Mouse (Mus musculus) cerebellum, postnatal 4 days (tissue): ENCODE results near the gene Zbtb8os.

Experiments
- DNase-seq, 2 experiments: peaks; one replicate each; pipeline ENCODE4 v3.0.0; 2022; ENCODE audit warnings: low spot score in 2 of 2, mixed read lengths in 1 of 2

Zbtb8os gene

DNA sequence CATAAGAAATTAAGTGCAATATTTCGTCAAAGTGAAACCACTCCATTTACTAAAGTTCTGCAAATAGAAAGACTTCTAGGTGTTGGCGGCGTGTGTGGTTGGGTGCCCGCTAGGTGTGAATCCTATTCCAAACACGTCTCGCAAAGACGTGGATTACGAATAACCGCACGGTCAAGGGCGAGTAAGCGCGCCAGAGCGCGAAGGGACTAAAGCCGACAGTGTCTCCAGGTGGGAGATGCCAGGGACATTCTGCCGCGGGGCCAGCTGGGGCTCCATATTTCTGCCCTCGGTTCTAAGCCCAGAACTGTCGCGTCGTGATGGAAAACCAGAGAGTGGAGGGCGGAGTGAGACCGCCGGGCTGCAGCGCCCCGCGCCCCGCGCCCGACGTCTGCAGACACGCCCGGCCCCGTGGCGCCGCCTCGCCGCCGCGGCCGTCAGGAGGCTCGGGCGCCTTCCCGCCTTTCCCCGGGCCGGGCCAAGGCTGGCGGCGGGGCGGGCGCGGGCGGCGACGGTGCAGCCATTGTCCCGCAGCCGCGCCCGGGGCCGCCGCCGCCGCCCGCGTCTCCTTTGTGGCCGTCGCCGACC, 41.6 kb downstream of the Zbtb8os start:
- DNase-seq, result peak in 1 of 2 experiments; percentile 53

DNA sequence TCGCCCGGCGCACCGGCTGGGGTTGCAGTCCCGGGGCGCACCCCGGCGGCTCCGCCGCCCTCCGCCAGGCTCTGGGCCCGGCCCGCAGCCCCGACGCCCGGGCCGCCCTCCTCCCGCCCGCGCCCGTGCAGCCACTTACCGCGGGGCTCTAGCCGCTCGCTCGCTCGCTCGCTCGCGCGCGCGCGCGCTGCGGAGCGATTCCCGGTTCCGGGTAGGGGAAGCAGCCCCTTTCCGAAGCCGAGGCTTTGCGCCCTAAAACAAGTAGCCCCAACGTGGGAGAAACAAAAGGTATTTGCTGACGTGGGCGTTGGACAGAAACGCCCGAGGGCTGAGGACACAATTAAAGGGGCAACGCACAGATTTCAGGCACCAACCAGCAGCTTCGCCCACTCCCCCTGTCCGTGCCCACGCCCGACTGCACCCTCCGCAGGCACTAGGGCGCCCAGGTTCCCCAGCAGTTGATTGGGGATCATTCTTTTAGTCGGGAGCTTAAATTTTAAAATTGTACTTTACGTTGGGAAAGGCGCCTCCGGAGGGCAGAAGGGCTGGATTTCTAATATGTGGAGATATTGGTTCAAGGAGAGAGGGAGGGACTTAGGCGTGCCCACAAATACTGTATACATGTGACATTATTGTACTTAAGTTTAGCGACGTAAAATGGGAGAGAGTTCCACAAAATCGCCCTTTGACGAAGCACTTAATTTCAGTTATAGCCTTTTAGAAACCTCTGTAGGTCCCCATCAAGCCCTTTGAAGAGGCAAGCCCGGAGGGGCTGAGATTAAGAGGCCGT, 42.3 kb downstream of the Zbtb8os start, which contains the start of gene Zbtb8a:
Zbtb8a (minus strand) TSS at position 516 of the 790 bp plus-strand sequence.
- DNase-seq, result peak in 1 of 2 experiments; percentile 50

DNA sequence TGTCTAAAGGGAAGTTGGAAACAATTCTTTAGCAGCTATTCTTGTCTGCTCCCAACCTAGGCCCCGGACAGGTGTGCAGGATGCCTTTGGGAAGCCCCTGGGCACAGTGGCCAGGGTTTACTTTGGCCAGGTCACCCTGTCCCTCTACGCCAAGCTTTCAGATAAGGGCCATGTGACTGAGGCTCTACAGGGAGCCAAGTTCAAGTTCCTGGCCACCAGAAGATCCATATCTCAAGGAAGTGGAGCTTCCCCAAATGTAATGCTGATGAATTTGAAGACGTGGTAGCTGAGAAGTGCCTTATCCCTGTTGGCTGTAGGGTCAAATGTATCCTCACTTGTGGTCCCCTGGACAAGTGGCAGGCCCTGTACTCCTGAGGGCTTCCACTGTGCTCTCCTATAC, 44.3 kb downstream of the Zbtb8os start:
- no peak for DNase-seq

DNA sequence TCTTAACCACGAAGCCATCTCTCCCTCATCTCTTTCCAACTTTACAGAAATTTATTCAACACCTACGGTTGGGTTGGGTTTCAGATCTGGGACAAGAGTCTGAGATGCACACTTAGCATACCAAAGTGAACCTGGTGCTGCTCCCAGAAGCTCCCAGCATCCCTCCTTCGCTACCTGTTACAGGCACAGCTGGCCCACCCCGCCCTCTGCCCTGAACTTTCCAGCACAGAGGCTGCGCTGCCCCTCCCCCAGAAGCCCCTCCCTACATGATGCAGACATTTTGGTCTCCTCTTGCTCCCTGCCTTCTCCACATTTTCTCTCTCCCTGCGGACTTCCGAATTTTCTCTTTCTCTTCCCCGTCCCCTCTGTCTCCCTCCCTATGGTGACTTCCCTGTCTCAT, 45.7 kb downstream of the Zbtb8os start:
- no peak for DNase-seq

GRCm38 (mm10) chr4:129382029-129382428, 46.5 kb downstream of the Zbtb8os start:
- DNase-seq, result no peak

- DNase-seq, result no peak
Measured at GRCm38 (mm10) chr4:129382488-129382887, 47.0 kb downstream of the Zbtb8os start.

DNA sequence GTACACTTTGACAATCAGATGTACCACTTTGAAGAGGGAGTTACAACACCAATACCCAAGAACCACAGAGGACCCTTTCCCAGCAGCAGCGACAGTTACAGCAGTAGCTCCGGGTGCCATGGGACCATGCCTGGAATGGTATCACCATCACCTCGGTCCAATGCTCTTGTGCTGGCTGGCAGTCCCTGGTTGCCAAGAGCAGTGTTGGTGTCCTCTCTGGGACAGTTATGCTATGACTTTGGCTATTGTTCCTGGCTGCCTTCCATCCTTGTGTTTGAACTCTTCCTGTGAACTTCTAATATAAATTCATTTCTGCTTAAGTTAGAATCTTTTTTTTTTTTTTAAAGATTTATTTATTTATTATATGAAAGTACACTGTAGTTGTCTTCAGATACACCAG, 48.1 kb downstream of the Zbtb8os start:
- DNase-seq, result no peak

- no peak for DNase-seq
Measured at GRCm38 (mm10) chr4:129384440-129384839, 48.9 kb downstream of the Zbtb8os start.

DNA sequence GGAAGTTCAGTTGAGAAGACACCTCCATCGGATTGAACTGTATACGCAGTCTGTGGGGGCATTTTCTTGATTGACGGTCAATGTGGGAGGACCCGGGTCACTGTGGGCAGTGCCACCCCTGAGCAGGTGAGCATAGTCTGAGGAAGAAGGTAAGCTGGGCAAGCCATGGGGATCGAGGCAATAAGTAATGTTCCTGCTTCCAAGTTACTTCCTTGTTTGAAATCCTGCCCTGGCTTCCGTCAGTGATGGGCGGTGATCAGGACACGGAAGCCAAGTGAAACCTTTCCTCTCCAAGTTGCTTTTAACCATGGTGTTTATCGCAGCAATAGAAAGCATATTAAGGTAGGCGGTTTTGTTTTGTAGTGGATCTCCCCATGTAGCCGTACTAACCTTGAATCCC, 50.2 kb downstream of the Zbtb8os start:
- DNase-seq, result no peak

- no peak for DNase-seq
Measured at GRCm38 (mm10) chr4:129386269-129386946, 50.9 kb downstream of the Zbtb8os start.

DNA sequence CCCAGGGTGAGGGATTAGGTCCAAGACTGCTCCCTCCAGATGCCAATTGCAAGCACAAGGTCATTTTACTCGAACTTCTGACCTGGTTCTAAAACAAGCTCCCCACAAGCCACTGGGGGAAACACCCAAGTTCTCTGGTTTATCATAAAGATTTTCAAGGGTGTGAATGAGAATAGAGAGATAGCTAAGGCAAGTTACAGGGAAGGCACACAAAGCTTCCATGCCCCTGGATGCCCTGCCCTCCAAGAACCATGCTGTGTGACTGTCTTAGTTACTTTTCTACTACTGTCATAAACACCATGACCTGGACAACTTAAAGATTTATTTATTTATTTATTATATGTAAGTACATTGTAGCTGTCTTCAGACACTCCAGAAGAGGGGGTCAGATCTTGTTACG, 51.5 kb downstream of the Zbtb8os start:
- no peak for DNase-seq

DNA sequence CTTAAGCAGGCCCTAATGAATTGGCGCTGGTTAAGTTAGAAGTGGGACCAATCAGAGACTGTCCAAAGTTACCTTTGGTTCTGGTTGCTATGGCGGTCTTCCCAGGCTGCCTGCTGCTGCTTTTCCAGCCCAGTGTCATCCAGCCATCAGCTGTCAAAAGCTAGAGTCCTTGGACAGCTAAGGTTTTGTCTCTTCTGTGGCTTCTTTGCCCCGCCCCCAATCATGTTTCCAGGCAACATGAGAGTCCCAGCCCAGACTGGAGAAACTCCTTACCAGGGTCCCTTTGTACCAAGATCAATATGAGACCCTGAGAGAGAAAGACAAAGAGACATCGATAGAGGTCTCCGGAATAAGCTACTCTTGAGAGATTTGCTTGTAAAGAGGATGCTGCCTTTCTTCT, 52.9 kb downstream of the Zbtb8os start:
- DNase-seq, result no peak

- DNase-seq, result no peak
Measured at GRCm38 (mm10) chr4:129390216-129390743, 54.8 kb downstream of the Zbtb8os start.

DNA sequence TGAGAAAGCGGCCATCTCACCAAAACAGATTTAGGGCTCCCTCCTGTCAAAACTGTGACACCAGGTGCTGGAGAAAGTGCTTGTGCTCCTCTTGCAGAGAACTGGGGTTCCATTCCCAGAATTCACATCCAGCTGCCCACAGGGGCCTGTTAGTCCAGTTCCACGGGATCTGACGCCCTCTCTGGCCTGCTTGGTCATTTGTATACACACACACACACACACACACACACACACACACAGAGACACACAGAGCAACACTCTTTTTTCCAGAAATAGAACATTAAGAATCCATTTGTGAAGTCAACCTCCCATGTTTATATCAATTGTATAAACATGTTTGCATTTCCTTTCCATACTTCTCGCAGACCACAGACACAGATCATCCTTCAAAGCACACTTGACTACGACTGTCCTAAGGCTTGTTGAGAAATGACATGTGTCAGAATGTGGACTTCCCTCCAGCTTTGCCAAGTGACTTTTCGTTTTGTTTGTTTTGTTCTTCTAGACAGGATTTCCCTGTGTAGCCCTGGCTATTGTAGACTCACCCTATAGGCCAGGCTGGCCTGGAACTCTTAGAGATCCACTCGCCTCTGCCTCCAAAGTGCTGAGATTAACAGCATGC, 55.6 kb downstream of the Zbtb8os start:
- no peak for DNase-seq

GRCm38 (mm10) chr4:129394089-129394870, 58.8 kb downstream of the Zbtb8os start:
- no peak for DNase-seq

DNA sequence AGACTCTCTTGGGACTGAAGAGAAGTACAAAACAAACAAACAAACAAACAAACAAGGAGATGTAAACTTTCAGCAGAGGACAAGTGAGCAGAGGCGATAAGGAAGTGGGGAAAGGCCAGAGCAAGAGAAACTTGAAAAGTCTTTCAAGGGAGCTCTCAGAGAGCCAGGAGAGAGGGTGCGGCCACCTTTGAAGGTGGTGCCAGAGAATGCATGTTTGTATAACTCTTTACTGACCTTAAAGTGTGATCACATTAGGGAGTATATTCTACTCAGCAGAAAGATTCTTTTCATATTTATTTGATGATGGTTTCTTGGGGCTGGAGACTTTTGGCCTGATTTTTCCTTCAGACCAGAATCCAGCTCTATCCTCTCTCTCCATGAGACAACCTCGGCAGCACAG, 61.5 kb downstream of the Zbtb8os start:
- no peak for DNase-seq

GRCm38 (mm10) chr4:129399813-129400212, 64.3 kb downstream of the Zbtb8os start:
- DNase-seq, result no peak
